Mouse (Mus musculus): ENCODE results near the gene Kif2c. TPM values are rescaled to one million over a fixed set of nuclear protein-coding genes. Genes with fewer than 3 reads are reported as not detected.
"Not testable (repeated sequence)": the region's sequence is repeated elsewhere in the genome, so short reads cannot be mapped to it uniquely, and the experiment has no call there.

The Kif2c gene
- polyA plus RNA-seq, 1 experiment from 2014 or later, result 12.9 TPM

GRCm38 (mm10) chr4:117210147-117211074, 28.0 kb upstream of the Kif2c start:
- WGBS, result 2% methylated on average over 20 of the region's 20 CpGs
- Histone ChIP-seq H3K36me3 (no peaks in the 10 kb centered on the region), H3K4me3 (no peak overlapping the region), H3K9me3 (no peaks in the 10 kb centered on the region), H3K27me3 (no peaks in the 10 kb centered on the region), H3K9ac (no peak overlapping the region), H3K4me1 (replicated peaks) (no peaks in the 10 kb centered on the region), H3K4me2 (peak overlapping the region; percentile 32), H3K27ac (replicated peaks) (no peak overlapping the region)
- no peak for ATAC-seq (ENCODE audit: low FRiP score, low read depth)

GRCm38 (mm10) chr4:117209592-117209991, 27.2 kb upstream of the Kif2c start:
- 82% methylated on average over 6 of the region's 6 CpGs for WGBS

GRCm38 (mm10) chr4:117202992-117203354, 20.5 kb upstream of the Kif2c start:
- 72% methylated on average over 4 of the region's 4 CpGs for WGBS
- Histone ChIP-seq H3K36me3 (no peaks in the 10 kb centered on the region), H3K27ac (replicated peaks) (no peak overlapping the region), H3K9ac (no peak overlapping the region), H3K27me3 (no peaks in the 10 kb centered on the region), H3K4me3 (no peak overlapping the region), H3K9me3 (no peaks in the 10 kb centered on the region), H3K4me1 (replicated peaks) (peaks cover 6% of the 10 kb centered on the region), H3K4me2 (peak overlapping the region; percentile 59; the same call in 1 of the 2 replicates)
- ATAC-seq (ENCODE audit: low FRiP score, low read depth), result no peak

More at GRCm38 (mm10) chr4:117209592-117209991, 27.2 kb upstream of the Kif2c start:
- Histone ChIP-seq H3K4me3 (no peak overlapping the region), H3K27me3 (no peaks in the 10 kb centered on the region), H3K4me2 (no peak overlapping the region), H3K4me1 (replicated peaks) (no peaks in the 10 kb centered on the region), H3K9ac (no peak overlapping the region), H3K9me3 (no peaks in the 10 kb centered on the region), H3K36me3 (no peaks in the 10 kb centered on the region), H3K27ac (replicated peaks) (no peak overlapping the region)
- ATAC-seq (ENCODE audit: low FRiP score, low read depth), result no peak

- Histone ChIP-seq H3K9me3 (no peaks in the 10 kb centered on the region), H3K4me1 (replicated peaks) (peaks cover 6% of the 10 kb centered on the region), H3K4me2 (peak overlapping the region; percentile 59), H3K27me3 (no peaks in the 10 kb centered on the region), H3K36me3 (no peaks in the 10 kb centered on the region), H3K9ac (peak overlapping the region; percentile 38), H3K4me3 (peak overlapping the region; percentile 31), H3K27ac (replicated peaks) (peak overlapping the region; percentile 53)
- ATAC-seq (ENCODE audit: low FRiP score, low read depth), result peak; percentile 65
- 2% methylated on average over 25 of the region's 25 CpGs for WGBS
Measured at GRCm38 (mm10) chr4:117202046-117202991, 19.9 kb upstream of the Kif2c start.

GRCm38 (mm10) chr4:117191804-117192203, 9.4 kb upstream of the Kif2c start:
- H3K27me3 ChIP-seq, result no peaks in the 10 kb centered on the region
- H3K36me3 ChIP-seq, result no peaks in the 10 kb centered on the region
- ATAC-seq (ENCODE audit: low FRiP score, low read depth), result no peak
- no peak overlapping the region for H3K4me2 ChIP-seq
- no peak overlapping the region for H3K27ac ChIP-seq (replicated peaks)
- H3K4me3 ChIP-seq, result no peak overlapping the region
- no peak overlapping the region for H3K9ac ChIP-seq
- H3K9me3 ChIP-seq, result no peaks in the 10 kb centered on the region
- WGBS, result 96% methylated on average over 14 of the region's 14 CpGs
- 0 out of 2 replicates have a peak, but pooled peaks cover 3% of the 10 kb centered on the region for H3K4me1 ChIP-seq (replicated peaks)

- no peaks in the 10 kb centered on the region for H3K27me3 ChIP-seq
- H3K36me3 ChIP-seq, result no peaks in the 10 kb centered on the region
- 0 out of 2 replicates have a peak, but pooled peaks cover 3% of the 10 kb centered on the region for H3K4me1 ChIP-seq (replicated peaks)
- H3K4me2 ChIP-seq, result no peak overlapping the region
- no peaks in the 10 kb centered on the region for H3K9me3 ChIP-seq
- no peak overlapping the region for H3K4me3 ChIP-seq
- H3K27ac ChIP-seq (replicated peaks), result no peak overlapping the region
- no peak overlapping the region for H3K9ac ChIP-seq
- ATAC-seq (ENCODE audit: low FRiP score, low read depth), result no peak
- WGBS, result 75% methylated on average over 7 of the region's 7 CpGs
Measured at GRCm38 (mm10) chr4:117190660-117191059, 8.2 kb upstream of the Kif2c start.

- 0 out of 2 replicates have a peak, but pooled peaks cover 3% of the 10 kb centered on the region for H3K4me1 ChIP-seq (replicated peaks)
- H3K36me3 ChIP-seq, result no peaks in the 10 kb centered on the region
- peak overlapping the region; percentile 31 for H3K4me3 ChIP-seq
- peak overlapping the region; percentile 58 for H3K4me2 ChIP-seq
- ATAC-seq (ENCODE audit: low FRiP score, low read depth), result peak; percentile 90
- H3K9ac ChIP-seq, result peak overlapping the region; percentile 61
- H3K9me3 ChIP-seq, result no peaks in the 10 kb centered on the region
- no peaks in the 10 kb centered on the region for H3K27me3 ChIP-seq
- WGBS, result 1% methylated on average over 9 of the region's 9 CpGs
- peak overlapping the region; percentile 84 for H3K27ac ChIP-seq (replicated peaks)
Measured at GRCm38 (mm10) chr4:117189856-117190543, 7.6 kb upstream of the Kif2c start.

- Histone ChIP-seq H3K9ac (peak overlapping the region; percentile 61), H3K4me3 (peak overlapping the region; percentile 31), H3K27me3 (no peaks in the 10 kb centered on the region), H3K36me3 (no peaks in the 10 kb centered on the region), H3K27ac (replicated peaks) (peak overlapping the region; percentile 84), H3K4me2 (peak overlapping the region; percentile 58), H3K4me1 (replicated peaks) (0 out of 2 replicates have a peak, but pooled peaks cover 3% of the 10 kb centered on the region), H3K9me3 (no peaks in the 10 kb centered on the region)
- ATAC-seq (ENCODE audit: low FRiP score, low read depth), result peak; percentile 74; the same call in 1 of the 2 replicates
- WGBS, result under 1% methylated on average over 16 of the region's 16 CpGs
Measured at GRCm38 (mm10) chr4:117189382-117189855, 7.0 kb upstream of the Kif2c start.

GRCm38 (mm10) chr4:117188969-117189368, 6.5 kb upstream of the Kif2c start:
- no peak for ATAC-seq (ENCODE audit: low FRiP score, low read depth)
- Histone ChIP-seq H3K27me3 (no peaks in the 10 kb centered on the region), H3K4me2 (peak overlapping the region; percentile 58), H3K9me3 (no peaks in the 10 kb centered on the region), H3K9ac (no peak overlapping the region), H3K4me1 (replicated peaks) (0 out of 2 replicates have a peak, but pooled peaks cover 3% of the 10 kb centered on the region), H3K27ac (replicated peaks) (peak overlapping the region; percentile 84), H3K36me3 (no peaks in the 10 kb centered on the region), H3K4me3 (peak overlapping the region; percentile 31)
- WGBS, result 54% methylated on average over 3 of the region's 3 CpGs

- peak; percentile 71 for ATAC-seq (ENCODE audit: low FRiP score, low read depth)
- WGBS, result 11% methylated on average over 9 of the region's 9 CpGs
- not testable (repeated sequence) for H3K9me3 ChIP-seq
Measured at GRCm38 (mm10) chr4:117182759-117183096, 289 bp upstream of the Kif2c start.

GRCm38 (mm10) chr4:117169936-117170335, 12.5 kb downstream of the Kif2c start:
- no peaks in the 10 kb centered on the region for H3K36me3 ChIP-seq
- WGBS, result 97% methylated on average over 5 of the region's 5 CpGs
- no peak overlapping the region for H3K4me2 ChIP-seq
- H3K4me1 ChIP-seq (replicated peaks), result no peaks in the 10 kb centered on the region
- no peak overlapping the region for H3K9ac ChIP-seq
- H3K9me3 ChIP-seq, result no peaks in the 10 kb centered on the region
- no peaks in the 10 kb centered on the region for H3K27me3 ChIP-seq
- no peak for ATAC-seq (ENCODE audit: low FRiP score, low read depth)
- H3K4me3 ChIP-seq, result no peak overlapping the region
- H3K27ac ChIP-seq (replicated peaks), result no peak overlapping the region

More at GRCm38 (mm10) chr4:117182759-117183096, 289 bp upstream of the Kif2c start:
- Histone ChIP-seq H3K4me2 (peak overlapping the region; percentile 93), H3K27ac (replicated peaks) (peak overlapping the region; percentile 83), H3K9ac (peak overlapping the region; percentile 55), H3K4me3 (peak overlapping the region; percentile 57), H3K4me1 (replicated peaks) (peaks cover 17% of the 10 kb centered on the region; the same call in 1 of the 2 replicates)
- not testable (repeated sequence) for H3K36me3 ChIP-seq, H3K27me3 ChIP-seq

All from hindbrain, embryonic 15.5 days (tissue).